Mouse (Mus musculus): ENCODE data around the gene Zfp26. TPM values are rescaled to one million over a fixed set of nuclear protein-coding genes. Genes with fewer than 3 reads are reported as not detected.

Gene Zfp26
- polyA plus RNA-seq (2015; fragmentation: Illumina TruSeq; extraction: RNeasy Lipid Tissue Mini Kit (QIAGEN cat#74804); ENCODE audit: low read depth, low replicate concordance): 9.5 TPM

GRCm38 (mm10) chr9:20459377-20460317, at the start of gene Zfp26:
Zfp26 (minus strand) TSS chr9:20460162.

GRCm38 (mm10) chr9:20492527-20493233, 32.7 kb upstream of the Zfp26 start, which contains the start of gene Zfp426:
Zfp426 (minus strand) TSS chr9:20492746.

GRCm38 (mm10) chr9:20384532-20385342, 75.2 kb downstream of the Zfp26 start, which contains the start of gene Zfp560:
Zfp560 (minus strand) TSS chr9:20385177.

Other genes starting within 250 kb of the Zfp26 start
- not detected for gene Olfr871, start 248.0 kb downstream of the Zfp26 start, polyA plus RNA-seq (2015; fragmentation: Illumina TruSeq; extraction: RNeasy Lipid Tissue Mini Kit (QIAGEN cat#74804); ENCODE audit: low read depth, low replicate concordance)
- gene Olfr872, start 223.0 kb downstream of the Zfp26 start, polyA plus RNA-seq (2015; fragmentation: Illumina TruSeq; extraction: RNeasy Lipid Tissue Mini Kit (QIAGEN cat#74804); ENCODE audit: low read depth, low replicate concordance): not detected
- gene Olfr39, start 177.8 kb downstream of the Zfp26 start, polyA plus RNA-seq (2015; fragmentation: Illumina TruSeq; extraction: RNeasy Lipid Tissue Mini Kit (QIAGEN cat#74804); ENCODE audit: low read depth, low replicate concordance): not detected
- gene Olfr873, start 161.6 kb downstream of the Zfp26 start, polyA plus RNA-seq (2015; fragmentation: Illumina TruSeq; extraction: RNeasy Lipid Tissue Mini Kit (QIAGEN cat#74804); ENCODE audit: low read depth, low replicate concordance): not detected
- not detected for gene Olfr18, start 124.1 kb downstream of the Zfp26 start, polyA plus RNA-seq (2015; fragmentation: Illumina TruSeq; extraction: RNeasy Lipid Tissue Mini Kit (QIAGEN cat#74804); ENCODE audit: low read depth, low replicate concordance)
- gene Zfp560, start 75.0 kb downstream of the Zfp26 start, polyA plus RNA-seq (2015; fragmentation: Illumina TruSeq; extraction: RNeasy Lipid Tissue Mini Kit (QIAGEN cat#74804); ENCODE audit: low read depth, low replicate concordance): 19.7 TPM
- 30.3 TPM for gene Zfp426, start 32.6 kb upstream of the Zfp26 start, polyA plus RNA-seq (2015; fragmentation: Illumina TruSeq; extraction: RNeasy Lipid Tissue Mini Kit (QIAGEN cat#74804); ENCODE audit: low read depth, low replicate concordance)
- 22.8 TPM for gene Zfp266, start 61.3 kb upstream of the Zfp26 start, polyA plus RNA-seq (2015; fragmentation: Illumina TruSeq; extraction: RNeasy Lipid Tissue Mini Kit (QIAGEN cat#74804); ENCODE audit: low read depth, low replicate concordance)
- 14.0 TPM for gene Zfp846, start 121.1 kb upstream of the Zfp26 start, polyA plus RNA-seq (2015; fragmentation: Illumina TruSeq; extraction: RNeasy Lipid Tissue Mini Kit (QIAGEN cat#74804); ENCODE audit: low read depth, low replicate concordance)
- 642 TPM for gene Ubl5, start 182.7 kb upstream of the Zfp26 start, polyA plus RNA-seq (2015; fragmentation: Illumina TruSeq; extraction: RNeasy Lipid Tissue Mini Kit (QIAGEN cat#74804); ENCODE audit: low read depth, low replicate concordance)
- gene Fbxl12, start 184.6 kb upstream of the Zfp26 start, polyA plus RNA-seq (2015; fragmentation: Illumina TruSeq; extraction: RNeasy Lipid Tissue Mini Kit (QIAGEN cat#74804); ENCODE audit: low read depth, low replicate concordance): 16.8 TPM
- 44.8 TPM for gene Pin1, start 191.9 kb upstream of the Zfp26 start, polyA plus RNA-seq (2015; fragmentation: Illumina TruSeq; extraction: RNeasy Lipid Tissue Mini Kit (QIAGEN cat#74804); ENCODE audit: low read depth, low replicate concordance)

All from brain, adult 10 weeks (tissue).